Mouse (Mus musculus): ENCODE results near the gene Lce1e.
"Not testable (repeated sequence)": the region's sequence is repeated elsewhere in the genome, so short reads cannot be mapped to it uniquely, and the experiment has no call there.

The Lce1e gene

DNA sequence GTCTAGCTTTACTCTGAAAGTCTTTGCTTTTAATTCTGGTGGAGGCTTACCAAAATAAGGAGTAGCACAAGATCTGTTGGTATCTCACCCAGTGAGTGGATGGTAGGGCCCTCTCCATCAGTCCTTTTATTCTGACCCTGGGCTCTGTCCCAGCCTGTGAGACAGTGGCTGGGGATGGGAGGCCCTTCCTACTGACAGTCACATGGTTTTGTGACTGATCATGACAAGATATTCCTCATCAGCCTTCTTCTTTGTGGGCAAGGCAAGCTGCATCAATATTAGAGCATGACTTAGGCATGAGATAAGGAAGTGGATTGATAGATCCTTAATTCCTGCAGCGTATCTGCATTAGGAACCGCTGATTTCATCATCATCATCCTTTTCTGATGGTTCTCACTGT, at the start of gene Lce1e:
Gene Lce1e (minus strand): TSS at position 101 of the 400 bp plus-strand sequence.
- no peak for DNase-seq (ENCODE audit: low spot score)

DNA sequence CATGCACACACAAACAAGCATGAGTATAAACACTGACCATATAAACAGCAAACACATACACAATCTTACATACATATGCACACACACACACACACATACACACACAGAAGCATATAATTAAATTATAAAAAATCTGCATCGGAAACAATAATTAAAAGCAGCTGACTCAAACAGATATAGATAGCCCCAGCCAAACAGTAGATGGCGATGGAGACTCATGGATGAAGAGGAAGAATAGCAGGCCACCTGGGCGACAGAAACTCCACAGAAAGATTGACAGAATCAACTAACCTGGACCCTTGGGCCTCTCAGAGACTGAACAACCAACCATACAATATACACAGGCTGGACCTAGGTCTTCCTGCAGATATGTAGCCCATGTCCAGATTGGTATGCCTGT, 44.3 kb upstream of the Lce1e start:
- no peak for DNase-seq (ENCODE audit: low spot score)

DNA sequence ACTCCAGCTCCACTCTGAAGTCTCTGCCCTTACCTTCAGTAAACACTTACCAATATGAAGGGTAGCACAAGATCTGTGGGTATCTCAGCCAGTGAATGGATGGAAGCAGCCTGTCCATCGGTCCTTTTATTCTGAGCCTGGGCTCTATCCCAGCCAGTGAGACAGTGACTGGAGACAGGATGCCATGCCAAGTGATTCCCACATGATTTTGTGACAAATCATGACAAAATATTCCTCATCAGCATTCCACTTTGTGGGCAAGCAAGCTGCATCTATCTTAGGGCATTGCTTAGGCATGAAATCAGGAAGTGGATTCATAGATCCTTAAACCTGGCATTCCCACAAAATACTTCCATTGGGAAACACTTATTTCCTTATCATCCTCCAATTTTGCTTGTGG, 43.4 kb upstream of the Lce1e start, which contains the start of gene Lce1g:
Gene Lce1g (minus strand): TSS at position 101 of the 400 bp plus-strand sequence.
- no peak for DNase-seq (ENCODE audit: low spot score)

DNA sequence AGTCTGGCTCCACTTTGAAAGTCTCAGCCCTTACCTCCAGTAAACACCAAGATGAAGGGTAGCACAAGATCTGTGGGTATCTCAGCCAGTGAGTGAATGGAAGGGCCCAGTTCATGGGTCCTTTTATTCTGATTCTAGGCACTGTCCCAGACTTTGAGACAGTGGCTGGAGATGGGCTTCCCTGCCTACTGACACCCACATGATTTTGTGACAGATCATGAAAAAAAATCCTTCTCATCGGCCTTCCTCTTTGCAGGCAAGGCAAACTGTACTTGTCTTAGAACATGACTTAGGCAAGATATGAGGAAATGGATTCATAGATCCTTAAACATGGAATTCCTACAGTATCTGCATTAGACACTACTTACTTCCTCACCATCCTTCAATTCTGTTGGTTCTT, 30.1 kb upstream of the Lce1e start, which contains the start of gene Gm38119:
Gene Gm38119 (minus strand): TSS at position 101 of the 400 bp plus-strand sequence.
- no peak for DNase-seq (ENCODE audit: low spot score)

DNA sequence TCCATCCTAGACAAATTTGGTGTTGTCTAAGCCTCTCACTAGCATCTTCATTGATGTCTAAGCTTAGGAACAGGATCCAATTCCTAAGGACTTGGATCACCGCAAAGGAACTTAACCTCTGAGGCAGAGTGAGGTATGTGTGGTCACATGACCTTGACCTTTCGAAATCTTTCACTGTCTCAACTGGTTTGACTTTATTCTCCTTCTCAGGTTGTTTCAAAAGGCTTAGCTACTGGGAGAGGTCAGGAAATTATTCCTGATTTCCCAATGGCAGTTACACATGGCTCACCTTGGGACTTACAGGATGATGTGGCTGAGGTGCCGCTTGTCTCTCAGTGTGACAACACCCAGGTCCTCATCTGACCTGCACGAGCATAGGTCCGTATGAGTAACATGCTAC, 13.8 kb upstream of the Lce1e start:
- DNase-seq (ENCODE audit: low spot score) = no peak

DNA sequence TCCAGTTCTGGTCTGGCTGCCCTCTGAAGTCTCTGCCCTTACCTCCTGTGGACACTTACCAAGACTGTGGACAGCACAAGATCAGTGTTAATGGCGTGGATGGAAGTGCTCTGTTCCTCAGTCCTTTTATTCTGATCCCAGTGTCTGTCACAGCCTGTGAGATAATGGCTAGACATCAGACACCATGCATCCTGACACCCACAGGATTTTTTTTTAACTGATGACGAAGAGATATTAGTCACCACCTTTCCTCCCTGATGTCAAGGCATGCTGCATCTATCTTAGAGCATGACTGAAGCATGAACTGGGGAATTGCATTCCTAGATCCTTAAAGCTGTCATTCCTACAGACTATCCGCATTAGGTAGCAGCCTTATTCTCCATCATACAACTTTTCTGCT, 11.4 kb upstream of the Lce1e start, which contains the start of gene Lce1f:
Gene Lce1f (minus strand): TSS at position 101 of the 400 bp plus-strand sequence.
- DNase-seq (ENCODE audit: low spot score) = no peak

DNA sequence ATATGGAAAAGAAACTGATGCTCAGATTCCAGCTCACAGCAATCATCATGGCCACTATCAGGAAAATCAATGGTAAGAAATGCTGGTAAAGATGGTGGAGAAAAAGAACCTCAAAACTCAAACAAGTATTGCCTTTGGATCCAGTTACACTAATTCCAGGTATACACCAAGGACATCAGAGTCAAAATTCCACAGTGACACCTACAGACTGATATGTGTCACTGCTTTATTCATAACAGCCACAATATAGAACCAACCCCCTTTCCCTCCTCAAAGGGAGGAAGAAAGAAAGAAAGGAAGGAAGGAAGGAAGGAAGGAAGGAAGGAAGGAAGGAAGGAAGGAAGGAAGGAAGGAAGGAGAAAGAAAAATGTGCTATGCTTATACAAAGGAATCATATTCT, 6.2 kb upstream of the Lce1e start:
- DNase-seq (ENCODE audit: low spot score) = no peak

DNA sequence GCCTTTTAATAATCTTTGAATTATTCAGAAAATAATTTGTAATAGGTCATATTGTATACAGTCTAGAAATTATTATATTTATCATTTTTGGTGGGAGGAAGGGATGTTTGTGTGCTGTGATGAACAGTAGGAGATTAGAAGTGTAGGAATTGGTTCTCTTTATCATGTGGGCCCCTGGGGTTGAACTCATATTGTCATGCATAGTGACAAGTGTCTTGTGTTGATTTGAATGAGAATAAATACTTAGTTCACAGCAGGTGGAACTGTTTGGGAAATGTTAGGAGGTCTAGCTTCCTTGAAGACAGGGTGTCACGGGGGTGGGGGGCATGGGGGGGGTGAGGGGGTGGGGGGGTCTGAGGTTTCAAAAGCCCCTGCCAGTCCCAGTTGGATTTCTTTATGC, 14.3 kb downstream of the Lce1e start:
- no peak for DNase-seq (ENCODE audit: low spot score)

DNA sequence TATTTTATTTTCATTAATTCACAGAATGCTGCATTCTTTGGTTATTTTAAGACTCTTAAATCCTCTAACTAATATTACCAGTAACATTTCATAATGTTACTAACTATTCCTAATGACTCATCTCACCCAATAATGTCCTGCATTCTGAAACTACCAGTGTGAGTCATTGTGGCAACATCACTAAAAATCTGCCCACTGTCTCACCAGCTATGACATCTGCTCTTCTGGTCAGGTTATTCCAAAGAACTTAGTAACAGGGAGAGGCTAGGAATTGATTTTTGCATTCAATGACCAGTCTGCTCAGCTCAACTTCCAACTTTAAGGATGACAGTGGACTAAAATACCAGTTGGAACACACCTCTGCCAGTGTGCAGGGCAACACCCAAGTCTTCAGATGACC, 17.2 kb downstream of the Lce1e start:
- DNase-seq (ENCODE audit: low spot score) = no peak

DNA sequence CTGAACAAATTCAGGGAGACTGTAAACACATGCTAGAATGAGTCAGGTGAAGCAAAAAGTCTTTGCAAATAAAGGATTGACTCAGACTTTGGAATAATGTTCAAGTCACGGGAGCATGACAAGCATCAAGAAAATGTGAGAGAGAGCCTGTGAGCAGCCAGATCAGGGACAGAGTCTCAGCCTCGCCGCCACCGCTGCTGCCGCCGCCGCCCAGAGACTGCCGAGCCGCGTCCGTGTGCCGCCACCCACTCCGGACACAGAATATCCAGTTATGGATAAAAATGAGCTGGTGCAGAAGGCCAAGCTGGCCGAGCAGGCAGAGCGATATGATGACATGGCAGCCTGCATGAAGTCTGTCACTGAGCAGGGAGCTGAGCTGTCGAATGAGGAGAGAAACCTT, 19.7 kb downstream of the Lce1e start:
- not testable (repeated sequence) for DNase-seq (ENCODE audit: low spot score)

DNA sequence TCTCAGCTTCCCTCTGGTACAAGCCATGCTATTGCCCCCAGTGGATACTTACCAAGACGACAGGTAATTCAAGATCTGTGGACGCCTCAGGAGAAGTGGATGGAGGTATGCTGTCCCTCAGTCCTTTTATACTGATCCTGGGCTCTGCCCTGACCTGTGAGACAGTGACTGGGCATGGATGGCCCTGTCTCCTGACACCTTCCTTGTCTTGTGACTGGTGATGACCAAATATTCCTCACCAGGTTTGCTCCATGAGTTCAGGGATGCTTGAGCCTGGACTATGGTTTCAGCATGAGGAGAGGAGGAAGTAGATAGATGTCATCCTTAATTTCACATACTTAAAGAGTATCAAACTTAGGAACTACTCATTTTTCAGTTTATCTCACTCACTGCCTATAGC, 21.8 kb downstream of the Lce1e start, which contains the start of gene Lce1d:
Gene Lce1d (minus strand): TSS at position 101 of the 400 bp plus-strand sequence.
- DNase-seq (ENCODE audit: low spot score) = no peak

DNA sequence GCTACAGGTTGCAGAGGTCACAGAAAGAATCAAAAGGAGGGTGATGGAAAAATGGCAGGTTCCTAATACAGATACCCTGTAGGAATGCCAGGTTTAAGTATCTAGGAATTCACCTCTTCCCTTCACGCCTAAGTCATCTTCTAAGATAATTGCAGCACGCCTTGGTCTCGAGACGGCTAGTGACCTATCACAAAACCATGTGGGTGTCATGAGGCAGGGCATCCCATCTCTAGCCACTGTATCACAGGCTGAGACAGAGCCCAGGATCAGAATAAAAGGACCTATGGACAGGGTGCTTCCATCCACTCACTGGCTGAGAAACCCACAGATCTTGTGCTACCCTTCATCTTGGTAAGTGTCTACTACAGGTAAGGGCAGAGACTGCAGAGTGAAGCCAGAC, 29.9 kb downstream of the Lce1e start, which contains the start of gene Lce1c:
Gene Lce1c (plus strand): TSS at position 301 of the 400 bp plus-strand sequence.
- DNase-seq (ENCODE audit: low spot score) = no peak

DNA sequence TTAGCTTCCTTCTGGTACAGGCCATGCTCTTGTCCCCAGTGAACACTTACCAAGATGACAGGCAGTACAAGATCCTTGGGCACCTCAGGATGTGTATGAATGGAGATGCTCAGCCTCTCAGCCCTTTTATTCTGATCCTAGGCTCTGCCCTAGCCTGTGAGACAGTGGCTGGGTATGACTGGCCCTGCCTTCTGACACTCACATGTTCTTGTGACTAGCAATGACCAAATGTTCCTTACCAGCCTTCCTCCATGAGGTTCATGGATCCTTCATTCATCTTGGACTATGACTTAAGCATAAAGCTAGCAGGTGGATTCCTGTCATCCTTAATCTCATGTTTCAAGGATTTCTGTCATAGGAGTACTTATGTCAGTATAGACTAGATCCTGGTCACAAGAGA, 38.7 kb downstream of the Lce1e start, which contains the start of gene Lce1a2:
Gene Lce1a2 (minus strand): TSS at position 101 of the 400 bp plus-strand sequence.
- no peak for DNase-seq (ENCODE audit: low spot score)

Measured in testis, postnatal 10 days (tissue).